Mouse (Mus musculus) heart, embryonic 14.5 days (tissue): Measurements from ENCODE around the gene Snph. TPM values are rescaled to one million over a fixed set of nuclear protein-coding genes. Genes with fewer than 3 reads are reported as not detected.
A peak's percentile ranks its signal among the peaks of the same experiment; 100 is the strongest.

Experiments used
- ATAC-seq: fragments of 200-750 bp; cut with Nextera tagmentation; 2 replicates; pipeline ENCODE4 v1.8.0; 2017; ENCODE audit warnings: low read depth, moderate TSS enrichment; ENCODE audit not compliant: insufficient number of reproducible peaks, insufficient read depth, low FRiP score
- H3K27ac ChIP-seq, 2 experiments: fragments of 200-500 bp in 1 of 2; fragments of 300-500 bp in 1 of 2; sonication (generic) in 1 of 2; replicated peaks in 1 of 2; 2 replicates each; pipeline ENCODE4 v1.5.1; 2012 to 2014; ENCODE audit warnings: low read depth in 2 of 2, low read length in 2 of 2, control low read depth in 1 of 2, mild to moderate bottlenecking in 1 of 2, mixed read lengths in 1 of 2; ENCODE audit not compliant: control insufficient read depth in 1 of 2, insufficient read depth in 1 of 2
- H3K27me3 ChIP-seq: fragments of 300-500 bp; sonication (generic); 2 replicates; pipeline ENCODE4 v1.6.1; 2014; ENCODE audit warnings: mild to moderate bottlenecking, low read length, control low read depth; ENCODE audit not compliant: control insufficient read depth, insufficient read depth
- H3K36me3 ChIP-seq: fragments of 300-500 bp; sonication (generic); 2 replicates; pipeline ENCODE4 v1.6.1; 2014; ENCODE audit warnings: mild to moderate bottlenecking, control low read depth, low read length, mixed read lengths; ENCODE audit not compliant: control insufficient read depth, insufficient read depth
- H3K4me1 ChIP-seq, 2 experiments: fragments of 200-500 bp in 1 of 2; fragments of 300-500 bp in 1 of 2; sonication (generic) in 1 of 2; 2 replicates each; pipeline ENCODE4 v1.6.1; 2012 to 2014; ENCODE audit warnings: low read length in 2 of 2, control low read depth in 1 of 2, mixed read lengths in 1 of 2; ENCODE audit not compliant: control insufficient read depth in 2 of 2, insufficient read depth in 2 of 2
- H3K4me2 ChIP-seq: fragments of 300-500 bp; sonication (generic); 2 replicates; pipeline ENCODE4 v1.6.1; 2014; ENCODE audit warnings: mild to moderate bottlenecking, low read length
- H3K4me3 ChIP-seq, 2 experiments: fragments of 200-500 bp in 1 of 2; fragments of 300-500 bp in 1 of 2; sonication (generic) in 1 of 2; 2 replicates each; pipeline ENCODE4 v1.5.1; 2012 to 2014; ENCODE audit warnings: low read length in 2 of 2, mild to moderate bottlenecking in 2 of 2, control low read depth in 1 of 2, low read depth in 1 of 2, moderate library complexity in 1 of 2; ENCODE audit not compliant: control insufficient read depth in 1 of 2, insufficient read depth in 1 of 2
- H3K9ac ChIP-seq: fragments of 300-500 bp; sonication (generic); 2 replicates; pipeline ENCODE4 v1.6.1; 2014; ENCODE audit warnings: mild to moderate bottlenecking, low read length
- H3K9me3 ChIP-seq: fragments of 300-500 bp; sonication (generic); 2 replicates; pipeline ENCODE4 v1.6.1; 2016; ENCODE audit warnings: low read length, control low read depth; ENCODE audit not compliant: control insufficient read depth
- WGBS: fragments of 180-500 bp; shearing (Covaris S2); extraction: QIAGEN DNeasy Blood & Tissue Kit; methylation state at CpG from one replicate; pipeline ENCODE4 v1.1.7; 2014; 5-methylcytosine and 5-hydroxymethylcytosine counted together
- polyA plus RNA-seq: library from polyadenylated mRNA; unstranded; fragments of >200 nt; fragmentation: Nextera tagmentation; extraction: Ambion mirVana; gene quantifications from 2 replicates; pipeline ENCODE4 v1.2.1, GENCODE M21; 2014

Snph gene
- polyA plus RNA-seq, 1 experiment from 2014 or later: 0.31 TPM

GRCm38 (mm10) chr2:151602106-151602505 lies 30.3 kb downstream of the Snph start:
- Histone ChIP-seq H3K36me3 (no peaks in the 10 kb centered on the region), H3K4me3 (no peak overlapping the region), H3K9ac (no peak overlapping the region), H3K4me2 (no peak overlapping the region), H3K9me3 (no peaks in the 10 kb centered on the region), H3K4me1 (peaks cover 0 to 6% of the 10 kb centered on the region in 2 experiments; a peak in 3 of 4 replicates), H3K27me3 (peaks cover 4% of the 10 kb centered on the region), H3K27ac (no peak overlapping the region)
- no peak for ATAC-seq
- WGBS: 35% methylated on average over 4 of the region's 4 CpGs

GRCm38 (mm10) chr2:151598068-151598467 lies 34.3 kb downstream of the Snph start:
- H3K9ac ChIP-seq: no peak overlapping the region
- ATAC-seq: no peak
- H3K4me3 ChIP-seq: no peak overlapping the region
- H3K36me3 ChIP-seq: no peaks in the 10 kb centered on the region
- no peak overlapping the region for H3K4me2 ChIP-seq
- H3K27me3 ChIP-seq: peaks cover 4% of the 10 kb centered on the region
- 75% methylated on average over 2 of the region's 2 CpGs for WGBS
- no peaks in the 10 kb centered on the region for H3K4me1 ChIP-seq
- no peak overlapping the region for H3K27ac ChIP-seq
- H3K9me3 ChIP-seq: no peaks in the 10 kb centered on the region

- H3K4me1 ChIP-seq: no peaks in the 10 kb centered on the region
- H3K27me3 ChIP-seq: no peaks in the 10 kb centered on the region
- no peak for ATAC-seq
- 65% methylated on average over 9 of the region's 9 CpGs for whole genome bisulfite sequencing
- no peak overlapping the region for H3K4me3 ChIP-seq
- no peak overlapping the region for H3K4me2 ChIP-seq
- no peak overlapping the region for H3K9ac ChIP-seq
- no peak overlapping the region for H3K27ac ChIP-seq
- H3K36me3 ChIP-seq: no peaks in the 10 kb centered on the region
- no peaks in the 10 kb centered on the region for H3K9me3 ChIP-seq
These were observed 45.1 kb downstream of the Snph start for GRCm38 (mm10) chr2:151587306-151587705.

GRCm38 (mm10) chr2:151586807-151587206 lies 45.6 kb downstream of the Snph start:
- Histone ChIP-seq H3K9me3 (no peaks in the 10 kb centered on the region), H3K4me2 (no peak overlapping the region), H3K27me3 (no peaks in the 10 kb centered on the region), H3K9ac (no peak overlapping the region), H3K36me3 (no peaks in the 10 kb centered on the region), H3K4me1 (no peaks in the 10 kb centered on the region), H3K27ac (no peak overlapping the region), H3K4me3 (no peak overlapping the region)
- ATAC-seq: no peak
- WGBS: 88% methylated on average over 1 of the region's 1 CpGs

- no peak for ATAC-seq
- no peak overlapping the region for H3K27ac ChIP-seq
- H3K4me1 ChIP-seq: no peaks in the 10 kb centered on the region
- H3K9me3 ChIP-seq: no peaks in the 10 kb centered on the region
- H3K4me3 ChIP-seq: no peak overlapping the region
- 40% methylated on average over 3 of the region's 3 CpGs for WGBS
- no peak overlapping the region for H3K9ac ChIP-seq
- H3K4me2 ChIP-seq: no peak overlapping the region
- H3K36me3 ChIP-seq: no peaks in the 10 kb centered on the region
- H3K27me3 ChIP-seq: no peaks in the 10 kb centered on the region
These were observed 46.5 kb downstream of the Snph start for GRCm38 (mm10) chr2:151585934-151586333.

GRCm38 (mm10) chr2:151580945-151581344 lies 51.4 kb downstream of the Snph start:
- H3K36me3 ChIP-seq: no peaks in the 10 kb centered on the region
- no peak for ATAC-seq
- no peak overlapping the region for H3K9ac ChIP-seq
- H3K4me2 ChIP-seq: no peak overlapping the region
- no peak overlapping the region for H3K27ac ChIP-seq
- no peak overlapping the region for H3K4me3 ChIP-seq
- H3K27me3 ChIP-seq: no peaks in the 10 kb centered on the region
- 13% methylated on average over 1 of the region's 1 CpGs for WGBS
- no peaks in the 10 kb centered on the region for H3K9me3 ChIP-seq
- peaks cover 2 to 10% of the 10 kb centered on the region in 2 experiments; a peak in 3 of 4 replicates for H3K4me1 ChIP-seq

- Histone ChIP-seq H3K27ac (no peak overlapping the region), H3K4me2 (no peak overlapping the region), H3K9me3 (no peaks in the 10 kb centered on the region), H3K27me3 (no peaks in the 10 kb centered on the region), H3K4me1 (peaks cover 7 to 16% of the 10 kb centered on the region in 2 experiments), H3K36me3 (no peaks in the 10 kb centered on the region), H3K4me3 (no peak overlapping the region), H3K9ac (no peak overlapping the region)
- ATAC-seq: no peak
- 27% methylated on average over 4 of the region's 4 CpGs for WGBS
These were observed 53.2 kb downstream of the Snph start for GRCm38 (mm10) chr2:151579183-151579582.

- Histone ChIP-seq H3K4me2 (peak overlapping the region; percentile 74), H3K27ac (peak overlapping the region; percentile 77 to 83), H3K36me3 (no peaks in the 10 kb centered on the region), H3K4me3 (peak overlapping the region; percentile 42 to 46), H3K9me3 (no peaks in the 10 kb centered on the region), H3K27me3 (no peaks in the 10 kb centered on the region), H3K9ac (peak overlapping the region; percentile 72), H3K4me1 (peaks cover 9 to 16% of the 10 kb centered on the region in 2 experiments)
- WGBS: 2% methylated on average over 38 of the region's 38 CpGs
- ATAC-seq: peak; percentile 73
These were observed 56.5 kb downstream of the Snph start for GRCm38 (mm10) chr2:151575699-151576389.
